Mouse (Mus musculus) thymus, postnatal 14 days (tissue): ENCODE data around the gene Hdac5.
A peak's percentile ranks its signal among the peaks of the same experiment; 100 is the strongest.

Experiments used
- DNase-seq: peaks from one replicate; pipeline ENCODE4 v3.0.0; 2021

Gene Hdac5

DNA sequence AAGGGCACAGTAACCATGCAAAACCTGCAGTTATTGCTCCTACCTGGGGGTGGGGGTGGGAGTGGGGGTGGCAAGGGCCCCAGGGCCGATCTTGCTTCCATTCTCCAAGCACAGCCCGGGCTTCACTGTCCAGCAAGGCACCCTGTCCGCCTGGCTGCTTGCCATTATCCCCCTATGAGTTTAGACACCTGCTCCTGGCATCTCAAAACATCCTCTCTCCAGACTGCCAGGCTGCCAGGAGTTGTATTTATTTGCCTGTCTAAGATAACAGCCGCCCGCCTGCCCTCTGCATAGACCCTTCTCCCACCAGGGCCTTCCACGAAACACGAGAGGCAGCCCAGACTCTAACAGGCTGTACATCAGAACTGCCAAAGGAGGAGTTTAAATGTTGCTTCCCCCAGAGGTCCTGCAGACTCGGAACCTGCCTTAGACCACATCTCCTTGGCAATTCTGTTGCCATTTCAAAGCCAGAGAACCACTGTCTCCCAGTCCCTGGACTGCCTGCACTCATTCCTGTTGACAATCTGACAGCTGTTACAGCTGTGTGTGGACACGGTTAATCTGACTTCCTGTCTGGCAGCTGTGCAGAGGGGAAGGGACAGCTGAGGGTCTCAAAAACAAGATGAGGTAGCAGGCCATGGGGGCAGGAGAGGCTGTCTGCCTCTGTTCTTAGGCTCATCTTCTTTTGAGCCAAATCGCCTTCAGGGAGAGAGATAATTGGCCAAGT lies 15.4 kb downstream of the Hdac5 start:
- DNase-seq = no peak

GRCm38 (mm10) chr11:102211936-102212341 lies 18.0 kb downstream of the Hdac5 start:
- DNase-seq = no peak

DNA sequence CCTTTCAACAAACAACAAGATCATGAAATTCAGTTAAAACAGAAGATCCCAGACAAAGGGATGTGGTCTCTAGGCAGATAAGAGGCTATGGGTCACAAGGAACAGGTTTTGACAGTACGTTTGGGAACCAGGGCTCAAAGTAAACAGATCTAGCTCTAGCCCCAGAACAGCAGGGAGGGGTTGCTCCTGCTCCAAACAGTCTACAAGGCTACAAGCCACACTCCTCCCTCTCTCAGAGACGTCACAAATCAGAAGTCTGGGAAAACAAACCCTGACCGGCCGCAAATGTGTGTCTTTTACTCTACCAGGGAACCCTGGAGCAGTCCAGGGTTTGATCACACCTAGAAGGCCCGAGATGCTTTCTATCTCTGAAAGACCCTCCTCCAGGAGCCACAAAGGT lies 19.0 kb downstream of the Hdac5 start:
- no peak for DNase-seq

DNA sequence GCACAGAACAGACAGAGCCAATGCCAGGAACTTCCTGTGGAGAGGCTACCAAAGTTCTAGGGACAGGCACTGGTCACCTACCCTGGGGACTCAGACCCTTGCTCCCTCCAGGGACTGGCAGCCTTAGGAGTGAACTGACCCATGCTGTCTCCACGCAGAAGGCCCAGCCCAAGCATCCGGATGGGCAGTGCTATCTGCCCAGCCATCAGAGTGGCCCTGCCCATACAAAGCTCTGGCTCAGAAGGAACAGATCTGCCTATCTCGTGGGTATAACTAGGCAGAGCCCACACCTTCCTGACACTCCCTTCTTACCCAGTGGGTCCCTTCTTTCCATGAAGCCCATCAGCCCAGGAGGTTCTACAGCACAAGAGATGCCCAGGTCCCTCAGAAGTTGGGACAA lies 19.8 kb downstream of the Hdac5 start:
- DNase-seq = no peak

GRCm38 (mm10) chr11:102209742-102210141 lies 20.2 kb downstream of the Hdac5 start:
- DNase-seq = peak; percentile 50

- no peak for DNase-seq
Observed at GRCm38 (mm10) chr11:102208846-102209245, 21.1 kb downstream of the Hdac5 start.

DNA sequence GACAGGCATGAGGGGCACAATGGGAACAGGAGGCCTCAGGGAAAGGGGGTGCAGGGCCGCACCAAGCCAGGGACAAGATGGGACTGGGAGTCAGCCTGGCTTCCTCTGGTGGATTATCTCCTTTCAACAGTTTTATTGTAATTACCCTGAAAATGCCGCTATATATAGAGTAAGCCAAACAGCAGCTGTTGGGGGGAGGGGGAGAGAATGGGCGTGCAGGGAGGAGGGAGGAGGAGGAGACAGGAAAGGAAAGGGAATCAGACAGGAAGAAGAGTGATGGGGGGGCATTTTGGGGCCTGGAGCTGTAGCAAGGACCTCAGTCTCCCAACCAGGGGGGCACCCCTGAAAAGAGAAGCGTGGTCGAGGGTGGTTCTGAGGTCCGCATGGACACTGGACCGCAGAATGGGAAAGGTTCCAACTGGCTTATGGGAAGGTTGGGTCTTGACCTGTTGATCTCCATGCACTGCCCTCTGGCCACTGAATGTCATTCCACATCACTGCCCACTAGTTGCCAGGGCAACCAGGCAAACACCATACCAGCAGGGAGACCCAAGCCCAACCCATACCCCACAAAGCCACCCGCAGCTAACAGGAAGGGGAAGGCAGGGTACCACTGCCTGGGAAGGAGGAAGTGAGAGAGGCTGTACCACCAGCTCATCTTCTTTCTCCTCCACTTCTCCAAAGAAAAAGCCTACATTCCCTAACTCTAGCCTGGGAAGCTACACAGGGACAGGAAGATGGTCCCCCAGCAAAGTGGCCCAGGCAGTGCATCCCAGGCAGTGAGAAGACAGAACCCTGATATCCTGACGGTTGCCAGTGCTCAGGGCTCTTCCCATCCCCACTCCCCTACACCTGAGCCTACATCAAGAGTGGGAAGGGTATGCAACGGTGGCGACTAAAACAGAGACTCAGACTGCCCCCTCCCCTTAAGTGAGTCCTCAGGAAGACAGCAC lies 21.9 kb downstream of the Hdac5 start:
- DNase-seq = peak; percentile 21

- DNase-seq = no peak
Observed at GRCm38 (mm10) chr11:102206481-102206880, 23.5 kb downstream of the Hdac5 start.

GRCm38 (mm10) chr11:102201408-102201821 lies 28.6 kb downstream of the Hdac5 start:
- DNase-seq = no peak

- DNase-seq = no peak
Observed at GRCm38 (mm10) chr11:102199856-102200255, 30.1 kb downstream of the Hdac5 start.

DNA sequence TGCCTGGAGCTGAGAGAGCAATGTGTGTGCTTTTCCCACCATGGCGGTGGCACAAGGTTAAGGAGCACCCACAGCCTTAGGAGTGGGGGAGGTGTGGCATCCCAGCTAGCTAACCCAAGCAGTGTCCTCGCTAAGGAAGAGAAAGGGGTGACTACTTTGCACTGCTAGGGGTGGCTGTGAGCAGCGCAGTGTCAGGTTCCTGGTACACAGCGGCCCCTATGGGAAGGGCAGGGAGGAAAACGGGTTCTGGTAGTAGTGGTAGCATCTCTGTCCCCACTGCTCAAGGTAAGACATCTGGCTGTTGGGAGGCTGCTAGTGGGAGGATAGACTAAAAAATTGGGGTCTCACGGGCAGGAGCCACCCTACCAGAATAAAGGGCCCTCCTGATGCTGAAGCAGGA lies 31.7 kb downstream of the Hdac5 start:
- DNase-seq = no peak

- DNase-seq = no peak
Observed at GRCm38 (mm10) chr11:102196018-102196797, 33.8 kb downstream of the Hdac5 start.

DNA sequence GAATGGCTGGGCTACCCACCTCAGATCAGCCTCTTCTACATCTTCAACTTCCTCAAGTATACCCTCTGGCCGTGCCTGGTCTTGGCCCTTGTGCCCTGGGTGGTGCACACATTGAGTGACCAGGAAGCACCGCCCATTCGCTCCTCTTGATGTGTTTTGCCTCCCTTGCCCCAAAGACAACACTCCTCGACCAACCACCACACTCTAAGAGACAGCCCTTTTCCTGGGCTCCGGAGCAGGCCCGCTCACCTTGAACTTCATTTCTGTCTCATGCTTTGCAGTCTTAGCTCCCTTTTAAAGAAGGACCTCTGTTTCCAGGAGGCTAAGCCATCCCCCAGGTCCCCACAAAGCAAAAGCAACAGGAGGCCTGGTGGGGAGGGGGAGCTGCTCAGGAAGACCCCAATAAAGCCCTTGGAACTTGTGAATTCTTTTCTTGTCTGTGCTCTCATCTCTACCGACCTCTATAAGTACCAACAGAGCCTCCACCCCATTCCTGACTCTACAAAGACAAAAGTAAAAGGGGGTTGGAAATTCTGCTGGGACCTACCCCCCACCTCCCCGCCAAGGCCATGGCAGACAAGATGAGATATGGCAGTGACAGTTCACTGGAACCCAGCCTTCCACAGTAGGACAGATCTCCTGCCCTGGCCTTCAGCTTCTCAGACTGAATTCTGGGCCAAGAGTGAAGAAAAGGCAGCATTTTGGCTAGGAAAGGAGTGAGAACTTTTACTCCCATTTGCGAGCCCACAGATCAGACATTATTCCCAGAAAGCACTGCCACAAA lies 36.1 kb downstream of the Hdac5 start:
- DNase-seq = no peak

DNA sequence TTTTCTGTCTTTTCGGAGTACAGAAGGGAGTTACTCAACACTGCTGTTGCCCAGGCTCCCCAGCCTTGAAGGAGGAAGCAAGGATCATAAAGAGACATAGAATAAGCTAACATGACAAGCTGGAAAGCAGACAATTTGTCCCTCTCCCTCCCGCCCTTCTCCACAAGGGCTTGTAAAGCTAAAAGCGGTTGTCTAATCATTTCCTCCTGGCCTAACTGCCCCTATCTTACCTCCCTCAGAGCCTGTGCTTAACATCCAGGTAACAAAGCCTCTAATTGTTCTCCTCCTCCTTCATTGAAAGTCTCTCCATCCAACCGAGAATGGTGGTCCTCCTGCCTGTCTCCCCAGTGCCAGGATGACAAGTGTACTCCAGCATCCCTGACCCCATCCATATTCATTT lies 39.1 kb downstream of the Hdac5 start:
- no peak for DNase-seq

GRCm38 (mm10) chr11:102189461-102190436 lies 40.2 kb downstream of the Hdac5 start, which contains the start of gene G6pc3:
Gene G6pc3, plus strand, starts transcription at chr11:102189620.
- DNase-seq = peak; percentile 68

GRCm38 (mm10) chr11:102188980-102189379 lies 41.0 kb downstream of the Hdac5 start:
- no peak for DNase-seq

GRCm38 (mm10) chr11:102186235-102186634 lies 43.7 kb downstream of the Hdac5 start:
- DNase-seq = no peak

- DNase-seq = no peak
Observed at GRCm38 (mm10) chr11:102185677-102186076, 44.3 kb downstream of the Hdac5 start.

DNA sequence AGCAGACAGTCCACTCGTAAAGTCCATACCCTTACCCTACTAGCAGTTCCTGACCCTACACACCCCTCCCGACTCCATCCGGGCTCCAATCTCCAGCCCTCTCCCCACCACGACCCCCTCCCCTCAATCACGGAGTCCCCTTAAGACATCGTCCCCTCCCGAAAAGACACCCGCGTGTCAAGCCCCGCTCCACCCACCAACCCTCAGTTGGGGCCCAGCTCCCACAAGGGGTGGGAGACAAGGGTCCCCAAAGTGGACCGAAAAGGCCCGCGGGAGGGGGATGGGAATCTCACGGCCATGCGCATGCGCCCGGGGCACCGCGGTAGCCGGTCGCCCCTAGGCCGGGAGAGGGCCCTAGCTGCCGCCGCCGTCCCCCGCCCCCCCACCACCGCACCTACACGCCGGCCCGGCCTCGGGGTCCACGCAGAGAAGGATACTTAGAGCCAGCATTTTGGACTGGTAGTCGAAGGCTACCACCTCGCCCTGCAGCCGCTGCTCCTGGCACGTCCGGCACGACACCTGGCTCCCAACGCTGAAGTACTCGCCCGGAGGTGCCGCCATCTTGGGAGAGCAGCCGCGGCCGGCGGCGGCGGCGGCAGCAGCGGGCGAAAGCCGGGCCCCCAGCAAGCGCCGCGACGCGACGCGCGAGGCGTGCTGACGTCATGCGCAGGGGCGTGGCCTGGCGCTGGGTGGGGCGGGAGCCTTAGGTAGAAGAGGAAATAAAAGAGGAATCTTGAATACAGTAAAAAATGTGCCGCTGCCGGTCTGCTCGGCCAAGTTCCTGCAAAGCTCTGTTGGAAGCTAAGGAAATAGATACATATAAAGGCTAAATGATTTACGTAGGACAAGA lies 45.1 kb downstream of the Hdac5 start, which contains the start of gene Lsm12:
Lsm12 (minus strand) TSS at position 651 of the 850 bp plus-strand sequence.
- peak; percentile 100 for DNase-seq

GRCm38 (mm10) chr11:102184253-102184645 lies 45.7 kb downstream of the Hdac5 start:
- no peak for DNase-seq
